Mouse (Mus musculus) B cell, adult 2 months (primary cell): Measurements from ENCODE around the gene Prmt1.
A peak's percentile ranks its signal among the peaks of the same experiment; 100 is the strongest.

Experiments
- DNase-seq, 2 experiments: peaks; one replicate each; pipeline ENCODE4 v3.0.0; 2022

The Prmt1 gene

GRCm38 (mm10) chr7:44942904-44943303 lies 43.5 kb downstream of the Prmt1 start, which contains the start of gene Tsks:
Tsks (plus strand) TSS chr7:44943204.
- DNase-seq = no peak

- DNase-seq = no peak
Observed at GRCm38 (mm10) chr7:44938680-44939079, 47.7 kb downstream of the Prmt1 start.

- DNase-seq = peak; percentile 98 to 99
Observed at GRCm38 (mm10) chr7:44929204-44930151, 56.9 kb downstream of the Prmt1 start, which contains the start of gene Ap2a1. Ap2a1 (minus strand) TSS chr7:44929496.

GRCm38 (mm10) chr7:44928570-44928969 lies 57.8 kb downstream of the Prmt1 start:
- no peak for DNase-seq
